Mouse (Mus musculus) stomach, postnatal 0 days (tissue): ENCODE results near the gene Ctnna2.

Experiments
- CTCF ChIP-seq: IDR thresholded peaks from 2 replicates; pipeline ENCODE4 v1.5.1; 2016; ENCODE audit warnings: antibody characterized with exemption, low read depth, mild to moderate bottlenecking, moderate library complexity
- EP300 ChIP-seq: optimal IDR thresholded peaks from 2 replicates; pipeline ENCODE3; 2016; ENCODE audit warnings: antibody characterized with exemption

DNA sequence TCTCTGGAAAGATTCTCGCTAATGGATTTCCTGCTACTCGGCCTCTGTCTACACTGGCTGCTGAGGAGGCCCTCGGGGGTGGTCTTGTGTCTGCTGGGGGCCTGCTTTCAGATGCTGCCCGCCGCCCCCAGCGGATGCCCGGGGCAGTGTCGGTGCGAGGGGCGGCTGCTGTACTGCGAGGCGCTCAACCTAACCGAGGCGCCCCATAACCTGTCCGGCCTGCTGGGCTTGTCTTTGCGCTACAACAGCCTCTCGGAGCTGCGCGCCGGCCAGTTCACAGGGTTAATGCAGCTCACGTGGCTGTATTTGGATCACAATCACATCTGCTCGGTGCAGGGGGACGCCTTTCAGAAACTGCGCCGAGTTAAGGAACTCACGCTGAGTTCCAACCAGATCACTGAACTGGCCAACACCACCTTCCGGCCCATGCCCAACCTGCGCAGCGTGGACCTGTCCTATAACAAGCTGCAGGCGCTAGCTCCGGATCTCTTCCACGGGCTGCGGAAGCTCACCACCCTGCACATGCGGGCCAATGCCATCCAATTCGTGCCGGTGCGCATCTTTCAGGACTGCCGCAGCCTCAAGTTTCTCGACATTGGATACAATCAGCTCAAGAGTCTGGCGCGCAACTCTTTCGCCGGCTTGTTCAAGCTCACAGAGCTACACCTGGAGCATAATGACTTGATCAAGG lies 735.8 kb downstream of the Ctnna2 start:
- TF ChIP-seq CTCF, result no peak
- no peak for TF ChIP-seq EP300
